Mouse (Mus musculus) G1E (cell line): ENCODE data around the gene Plagl2. TPM values are rescaled to one million over a fixed set of nuclear protein-coding genes. Genes with fewer than 3 reads are reported as not detected.

Experiments
- ATAC-seq: 2 replicates; pipeline ENCODE4 v1.8.0; 2016; ENCODE audit warnings: mild to moderate bottlenecking; ENCODE audit not compliant: insufficient number of reproducible peaks, poor library complexity, low FRiP score, severe bottlenecking; ENCODE audit errors: extremely low read depth
- DNase-seq: peaks from one replicate; pipeline ENCODE4 v3.0.0; 2012; ENCODE audit warnings: low spot score
- H3K27me3 ChIP-seq: 2 replicates; pipeline ENCODE4 v1.6.1; 2012; ENCODE audit warnings: mild to moderate bottlenecking, low read length, inconsistent platforms; ENCODE audit not compliant: insufficient read depth
- H3K36me3 ChIP-seq: replicated peaks from 2 replicates; pipeline ENCODE3; 2012; ENCODE audit warnings: mild to moderate bottlenecking, inconsistent platforms
- H3K4me1 ChIP-seq: 2 replicates; pipeline ENCODE4 v1.6.1; 2012; ENCODE audit warnings: low read depth, low read length, inconsistent platforms, mixed read lengths; ENCODE audit not compliant: insufficient read depth
- H3K4me3 ChIP-seq: 2 replicates; pipeline ENCODE4 v1.5.1; 2012; ENCODE audit warnings: low read depth, mild to moderate bottlenecking, inconsistent platforms, low read length, moderate library complexity, mixed read lengths
- H3K9me3 ChIP-seq: replicated peaks from 2 replicates; pipeline ENCODE4 v1.6.1; 2012; ENCODE audit warnings: inconsistent platforms
- CTCF ChIP-seq: IDR thresholded peaks from 2 replicates; pipeline ENCODE4 v1.5.1; 2012; ENCODE audit warnings: low read depth, low read length, inconsistent platforms, mixed read lengths
- GATA1 ChIP-seq: IDR thresholded peaks from 2 replicates; pipeline ENCODE4 v1.6.1; 2012; ENCODE audit warnings: borderline replicate concordance, low read length, inconsistent platforms, mixed read lengths
- GATA2 ChIP-seq: IDR thresholded peaks from 2 replicates; pipeline ENCODE4 v1.6.1; 2012; ENCODE audit warnings: low read depth, low read length, inconsistent platforms, borderline replicate concordance
- POLR2AphosphoS5 ChIP-seq: IDR thresholded peaks from 2 replicates; pipeline ENCODE4 v1.6.1; 2012; ENCODE audit warnings: low read depth, low read length, inconsistent platforms; ENCODE audit not compliant: insufficient replicate concordance
- TAL1 ChIP-seq: conservative IDR thresholded peaks from 2 replicates; pipeline ENCODE4 v1.6.1; 2012; ENCODE audit warnings: low read depth, low read length, inconsistent platforms, mixed read lengths
- polyA plus RNA-seq: library from polyadenylated mRNA; stranded (reverse); fragments of >175 nt; gene quantifications from 2 replicates; pipeline ENCODE4 v1.2.3, GENCODE M21; 2012
- total RNA-seq, 2 experiments: library from RNA; stranded (forward) in 1 of 2; stranded (reverse) in 1 of 2; fragments of 200-1000 nt in 1 of 2; fragments of >200 nt in 1 of 2; fragmentation: Nextera tagmentation in 1 of 2; gene quantifications; 2 replicates each; pipeline ENCODE4 v1.2.3; 2014 to 2017

The Plagl2 gene
- total and polyA plus RNA-seq, 3 experiments: 12.5 to 106 (median 35.9) TPM

GRCm38 (mm10) chr2:153215421-153215820 lies 25.8 kb downstream of the Plagl2 start:
- no peak for ATAC-seq

GRCm38 (mm10) chr2:153214771-153215259 lies 26.4 kb downstream of the Plagl2 start:
- Histone ChIP-seq H3K27me3 (no peaks in the 10 kb centered on the region), H3K36me3 (peaks cover 8% of the 10 kb centered on the region), H3K9me3 (no peaks in the 10 kb centered on the region), H3K4me3 (no peak overlapping the region), H3K4me1 (peaks cover 54% of the 10 kb centered on the region)
- ATAC-seq (peak; percentile 65), DNase-seq (peak; percentile 29)
- TF ChIP-seq POLR2AphosphoS5 (no peak), TAL1 (no peak), GATA2 (no peak), CTCF (no peak), GATA1 (no peak)

More at GRCm38 (mm10) chr2:153215421-153215820, 25.8 kb downstream of the Plagl2 start:
- TF ChIP-seq GATA1: no peak
- no peak for TF ChIP-seq GATA2
- TF ChIP-seq POLR2AphosphoS5: no peak
- no peak for TF ChIP-seq CTCF
- TF ChIP-seq TAL1: no peak
- Histone ChIP-seq H3K36me3 (peaks cover 3% of the 10 kb centered on the region), H3K4me3 (no peak overlapping the region), H3K9me3 (no peaks in the 10 kb centered on the region), H3K27me3 (no peaks in the 10 kb centered on the region), H3K4me1 (peaks cover 60% of the 10 kb centered on the region)
- no peak for DNase-seq

- ATAC-seq (no peak), DNase-seq (no peak)
- H3K9me3 ChIP-seq: no peaks in the 10 kb centered on the region
- no peak overlapping the region for H3K4me3 ChIP-seq
- no peak for TF ChIP-seq GATA2
- H3K36me3 ChIP-seq: peaks cover 22% of the 10 kb centered on the region
- peaks cover 50% of the 10 kb centered on the region for H3K4me1 ChIP-seq
- H3K27me3 ChIP-seq: no peaks in the 10 kb centered on the region
These were observed 27.9 kb downstream of the Plagl2 start for GRCm38 (mm10) chr2:153213351-153213750.

- ATAC-seq (no peak), DNase-seq (no peak)
- no peak overlapping the region for H3K4me3 ChIP-seq
- H3K27me3 ChIP-seq: no peaks in the 10 kb centered on the region
- peaks cover 43% of the 10 kb centered on the region for H3K4me1 ChIP-seq
- H3K9me3 ChIP-seq: no peaks in the 10 kb centered on the region
- H3K36me3 ChIP-seq: peaks cover 40% of the 10 kb centered on the region
- TF ChIP-seq CTCF: no peak
- TF ChIP-seq POLR2AphosphoS5: no peak
- no peak for TF ChIP-seq GATA2
- no peak for TF ChIP-seq GATA1
- TF ChIP-seq TAL1: no peak
These were observed 29.8 kb downstream of the Plagl2 start for GRCm38 (mm10) chr2:153211451-153211850.

GRCm38 (mm10) chr2:153209286-153209685 lies 31.9 kb downstream of the Plagl2 start:
- peaks cover 62% of the 10 kb centered on the region for H3K36me3 ChIP-seq
- no peak overlapping the region for H3K4me3 ChIP-seq
- no peaks in the 10 kb centered on the region for H3K9me3 ChIP-seq
- H3K27me3 ChIP-seq: no peaks in the 10 kb centered on the region
- TF ChIP-seq POLR2AphosphoS5 (no peak), GATA1 (no peak), TAL1 (no peak), CTCF (no peak), GATA2 (no peak)
- H3K4me1 ChIP-seq: peaks cover 25% of the 10 kb centered on the region
- DNase-seq (no peak), ATAC-seq (no peak)

- Histone ChIP-seq H3K9me3 (no peaks in the 10 kb centered on the region), H3K27me3 (no peaks in the 10 kb centered on the region), H3K4me1 (peaks cover 22% of the 10 kb centered on the region), H3K36me3 (peaks cover 73% of the 10 kb centered on the region), H3K4me3 (no peak overlapping the region)
- TF ChIP-seq GATA2 (no peak), CTCF (no peak)
- DNase-seq: no peak
- no peak for ATAC-seq
These were observed 33.1 kb downstream of the Plagl2 start for GRCm38 (mm10) chr2:153208149-153208548.

- no peak for TF ChIP-seq GATA1
- no peak for TF ChIP-seq CTCF
- TF ChIP-seq POLR2AphosphoS5: no peak
- TF ChIP-seq GATA2: no peak
- no peak for TF ChIP-seq TAL1
- DNase-seq: no peak
- Histone ChIP-seq H3K36me3 (peaks cover 93% of the 10 kb centered on the region), H3K4me3 (no peak overlapping the region), H3K9me3 (no peaks in the 10 kb centered on the region), H3K4me1 (peaks cover 17% of the 10 kb centered on the region), H3K27me3 (no peaks in the 10 kb centered on the region)
- ATAC-seq: no peak
These were observed 38.5 kb downstream of the Plagl2 start for GRCm38 (mm10) chr2:153202766-153203165.
